Mouse (Mus musculus) G1E (cell line): ENCODE data around the gene Syt2.

Experiments used
- CTCF ChIP-seq: IDR thresholded peaks from 2 replicates; pipeline ENCODE4 v1.5.1; 2012; ENCODE audit warnings: low read depth, low read length, inconsistent platforms, mixed read lengths
- GATA1 ChIP-seq: IDR thresholded peaks from 2 replicates; pipeline ENCODE4 v1.6.1; 2012; ENCODE audit warnings: borderline replicate concordance, low read length, inconsistent platforms, mixed read lengths
- GATA2 ChIP-seq: IDR thresholded peaks from 2 replicates; pipeline ENCODE4 v1.6.1; 2012; ENCODE audit warnings: low read depth, low read length, inconsistent platforms, borderline replicate concordance
- POLR2AphosphoS5 ChIP-seq: IDR thresholded peaks from 2 replicates; pipeline ENCODE4 v1.6.1; 2012; ENCODE audit warnings: low read depth, low read length, inconsistent platforms; ENCODE audit not compliant: insufficient replicate concordance
- TAL1 ChIP-seq: conservative IDR thresholded peaks from 2 replicates; pipeline ENCODE4 v1.6.1; 2012; ENCODE audit warnings: low read depth, low read length, inconsistent platforms, mixed read lengths

DNA sequence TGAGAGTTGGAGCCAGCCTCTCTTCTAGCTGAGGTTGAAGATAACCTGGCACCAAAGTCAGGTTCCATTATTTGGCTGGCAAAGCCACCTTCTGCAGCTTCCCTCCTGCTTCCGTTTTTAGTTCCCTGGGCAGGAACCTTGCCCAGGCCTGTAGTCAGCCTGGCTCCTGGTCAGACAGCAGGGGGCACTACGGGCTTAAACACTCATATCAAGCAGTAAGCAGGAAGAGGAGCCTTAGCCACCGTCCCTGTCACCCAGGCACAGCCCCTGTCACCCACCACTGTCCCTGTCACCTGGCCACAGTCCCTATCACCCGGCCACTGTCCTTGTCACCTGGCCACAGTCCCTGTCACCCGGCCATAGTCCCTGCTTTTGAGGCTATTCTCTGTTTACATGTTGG is 78.8 kb downstream of the Syt2 start:
- TF ChIP-seq CTCF (no peak), GATA1 (no peak), TAL1 (no peak), GATA2 (no peak), POLR2AphosphoS5 (no peak)
